Mouse (Mus musculus) kidney, adult 2 months (tissue): ENCODE measurements around the gene U2af2.

ENCODE experiments used
- CTCF ChIP-seq: fragments of 200-500 bp; conservative IDR thresholded peaks from 2 replicates; pipeline ENCODE4 v1.5.1; 2011; ENCODE audit warnings: low read depth, mild to moderate bottlenecking, control low read depth, low read length, moderate library complexity, mixed read lengths; ENCODE audit not compliant: insufficient read depth, insufficient read length
- POLR2A ChIP-seq: fragments of 200-500 bp; IDR thresholded peaks from one replicate; pipeline ENCODE4 v1.6.1; 2011; ENCODE audit warnings: low read depth, low read length, control low read depth

GRCm38 (mm10) chr7:5074984-5075383, 13.0 kb downstream of the U2af2 start:
- TF ChIP-seq CTCF (no peak), POLR2A (no peak)
